Mouse (Mus musculus): ENCODE measurements around the gene Rfx8.
"Not testable (repeated sequence)": the region's sequence is repeated elsewhere in the genome, so short reads cannot be mapped to it uniquely, and the experiment has no call there.

DNA sequence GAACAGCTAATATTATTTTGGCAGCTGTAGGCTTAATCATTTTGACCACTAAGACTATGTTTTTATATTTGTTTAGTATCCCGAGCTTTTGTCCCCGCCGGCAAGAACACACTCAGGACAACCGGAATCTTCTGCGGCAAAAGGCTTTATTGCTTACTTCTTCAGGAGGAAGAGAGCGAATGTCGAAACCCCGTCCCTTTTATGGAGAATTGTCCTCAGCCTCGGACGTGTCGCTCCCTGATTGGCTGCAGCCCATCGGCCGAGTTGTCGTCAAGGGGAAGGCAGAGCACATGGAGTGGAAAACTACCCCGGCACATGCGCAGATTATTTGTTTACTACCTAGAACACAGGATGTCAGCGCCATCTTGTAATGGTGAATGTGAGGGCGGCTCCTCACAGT lies 65.9 kb downstream of the Rfx8 start:
- TF ChIP-seq POLR2A (IDR thresholded peaks at IDR 0.05; ENCODE audit: insufficient read length, low read depth); REST (IDR thresholded peaks at IDR 0.05; ENCODE audit: insufficient read depth, insufficient read length); USF1 (IDR thresholded peaks at IDR 0.05; ENCODE audit: low read depth); TCF12 (IDR thresholded peaks at IDR 0.05; ENCODE audit: insufficient read depth, poor library complexity, severe bottlenecking); SRF (IDR thresholded peaks at IDR 0.05; ENCODE audit: control insufficient read depth, insufficient read length, low read depth); MAX (IDR thresholded peaks at IDR 0.05; ENCODE audit: low read depth); CEBPB (IDR thresholded peaks at IDR 0.05; ENCODE audit: insufficient read depth, poor library complexity, severe bottlenecking); E2F4 (IDR thresholded peaks at IDR 0.05; ENCODE audit: insufficient read depth); TCF3 (IDR thresholded peaks at IDR 0.05; ENCODE audit: insufficient read length, low read depth); MYOG (IDR thresholded peaks at IDR 0.05; ENCODE audit: control insufficient read depth in 1 of 3, insufficient read depth in 1 of 3, insufficient read length in 2 of 3, low read depth in 2 of 3); POLR2AphosphoS2 (IDR thresholded peaks at IDR 0.05; ENCODE audit: insufficient read length, low read depth); MYOD1 (IDR thresholded peaks at IDR 0.05; ENCODE audit: control insufficient read depth in 1 of 3, insufficient read length in 2 of 3, low read depth in 2 of 3): not testable (repeated sequence)
